Mouse (Mus musculus): Measurements from ENCODE around the gene Dlg2.
A peak's percentile ranks its signal among the peaks of the same experiment; 100 is the strongest.
"Not testable (repeated sequence)": the region's sequence is repeated elsewhere in the genome, so short reads cannot be mapped to it uniquely, and the experiment has no call there.

The Dlg2 gene

GRCm38 (mm10) chr7:90825640-90826039, 349.2 kb downstream of the Dlg2 start:
- no peak for DNase-seq (ENCODE audit: low read depth, low spot score)

- DNase-seq (ENCODE audit: low read depth, low spot score): no peak
Measured at GRCm38 (mm10) chr7:90841276-90841675, 364.8 kb downstream of the Dlg2 start.

- no peak for DNase-seq (ENCODE audit: low read depth, low spot score)
Measured at GRCm38 (mm10) chr7:90843345-90844293, 367.1 kb downstream of the Dlg2 start.

GRCm38 (mm10) chr7:90876796-90877195, 400.3 kb downstream of the Dlg2 start:
- DNase-seq (ENCODE audit: low read depth, low spot score): not testable (repeated sequence)

- DNase-seq (ENCODE audit: low read depth, low spot score): no peak
Measured at GRCm38 (mm10) chr7:90882740-90883139, 406.3 kb downstream of the Dlg2 start.

- DNase-seq (ENCODE audit: low read depth, low spot score): no peak
Measured at GRCm38 (mm10) chr7:90886396-90887006, 410.0 kb downstream of the Dlg2 start.

- DNase-seq (ENCODE audit: low read depth, low spot score): no peak
Measured at GRCm38 (mm10) chr7:90887007-90887720, 410.7 kb downstream of the Dlg2 start.

GRCm38 (mm10) chr7:90927441-90927840, 451.0 kb downstream of the Dlg2 start:
- DNase-seq (ENCODE audit: low read depth, low spot score): no peak

GRCm38 (mm10) chr7:90940726-90941125, 464.3 kb downstream of the Dlg2 start:
- no peak for DNase-seq (ENCODE audit: low read depth, low spot score)

- DNase-seq (ENCODE audit: low read depth, low spot score): no peak
Measured at GRCm38 (mm10) chr7:90947073-90947472, 470.6 kb downstream of the Dlg2 start.

GRCm38 (mm10) chr7:90949212-90949611, 472.7 kb downstream of the Dlg2 start:
- no peak for DNase-seq (ENCODE audit: low read depth, low spot score)

GRCm38 (mm10) chr7:90977241-90977640, 500.8 kb downstream of the Dlg2 start:
- DNase-seq (ENCODE audit: low read depth, low spot score): no peak

- no peak for DNase-seq (ENCODE audit: low read depth, low spot score)
Measured at GRCm38 (mm10) chr7:90982069-90982468, 505.6 kb downstream of the Dlg2 start.

GRCm38 (mm10) chr7:91010655-91011054, 534.2 kb downstream of the Dlg2 start:
- DNase-seq (ENCODE audit: low read depth, low spot score): no peak

- DNase-seq (ENCODE audit: low read depth, low spot score): peak; percentile 72
Measured at GRCm38 (mm10) chr7:91044998-91045741, 568.7 kb downstream of the Dlg2 start.

- no peak for DNase-seq (ENCODE audit: low read depth, low spot score)
Measured at GRCm38 (mm10) chr7:91045742-91046098, 569.2 kb downstream of the Dlg2 start.

- peak; percentile 6 for DNase-seq (ENCODE audit: low read depth, low spot score)
Measured at GRCm38 (mm10) chr7:91063297-91064040, 587.0 kb downstream of the Dlg2 start.

GRCm38 (mm10) chr7:91071751-91072707, 595.6 kb downstream of the Dlg2 start:
- DNase-seq (ENCODE audit: low read depth, low spot score): no peak

GRCm38 (mm10) chr7:91086071-91086470, 609.6 kb downstream of the Dlg2 start:
- DNase-seq (ENCODE audit: low read depth, low spot score): no peak
